Mouse (Mus musculus) liver, embryonic 13.5 days (tissue): ENCODE measurements around the gene Heatr9. TPM values are rescaled to one million over a fixed set of nuclear protein-coding genes. Genes with fewer than 3 reads are reported as not detected.
A peak's percentile ranks its signal among the peaks of the same experiment; 100 is the strongest.

Source experiments
- ATAC-seq: fragments of 200-750 bp; cut with Nextera tagmentation; 2 replicates; pipeline ENCODE4 v1.8.0; 2017; ENCODE audit warnings: low read depth, mild to moderate bottlenecking, moderate number of reproducible peaks, moderate library complexity
- DNase-seq: peaks from one replicate; pipeline ENCODE4 v3.0.0; 2022
- H3K27ac ChIP-seq: fragments of 300-500 bp; sonication (generic); 2 replicates; pipeline ENCODE4 v1.5.1; 2015; ENCODE audit warnings: moderate library complexity, mild to moderate bottlenecking, inconsistent platforms
- H3K27me3 ChIP-seq: fragments of 300-500 bp; sonication (generic); 2 replicates; pipeline ENCODE4 v1.6.1; 2015; ENCODE audit warnings: mild to moderate bottlenecking, inconsistent platforms
- H3K36me3 ChIP-seq: fragments of 300-500 bp; sonication (generic); 2 replicates; pipeline ENCODE4 v1.6.1; 2015; ENCODE audit warnings: mild to moderate bottlenecking, inconsistent platforms
- H3K4me1 ChIP-seq: fragments of 300-500 bp; sonication (generic); replicated peaks from 2 replicates; pipeline ENCODE4 v1.6.1; 2015; ENCODE audit warnings: inconsistent platforms
- H3K4me2 ChIP-seq: fragments of 300-500 bp; sonication (generic); 2 replicates; pipeline ENCODE4 v1.6.1; 2015; ENCODE audit warnings: inconsistent platforms, mild to moderate bottlenecking, moderate library complexity
- H3K4me3 ChIP-seq: fragments of 300-500 bp; sonication (generic); replicated peaks from 2 replicates; pipeline ENCODE4 v1.5.1; 2015; ENCODE audit warnings: mild to moderate bottlenecking, inconsistent platforms
- H3K9ac ChIP-seq: fragments of 300-500 bp; sonication (generic); 2 replicates; pipeline ENCODE4 v1.6.1; 2015; ENCODE audit warnings: mild to moderate bottlenecking, inconsistent platforms
- H3K9me3 ChIP-seq: fragments of 300-500 bp; sonication (generic); replicated peaks from 2 replicates; pipeline ENCODE4 v1.6.1; 2016; ENCODE audit warnings: inconsistent platforms
- WGBS: fragments of 180-500 bp; shearing (Covaris S2); methylation state at CpG from one replicate; pipeline ENCODE4 v1.1.7; 2015; ENCODE audit not compliant: insufficient replicate concordance; 5-methylcytosine and 5-hydroxymethylcytosine counted together
- polyA plus RNA-seq: library from polyadenylated mRNA; unstranded; fragments of >200 nt; fragmentation: Nextera tagmentation; extraction: Ambion mirVana; gene quantifications from 2 replicates; pipeline ENCODE4 v1.2.1, GENCODE M21; 2015

Heatr9 gene
- polyA plus RNA-seq, 1 experiment from 2014 or later, result not detected

- no peak for ATAC-seq
- WGBS, result 67% methylated on average over 12 of the region's 12 CpGs
- Histone ChIP-seq H3K9ac (no peak overlapping the region), H3K27ac (no peak overlapping the region), H3K4me3 (no peak overlapping the region), H3K9me3 (no peaks in the 10 kb centered on the region), H3K4me1 (no peaks in the 10 kb centered on the region), H3K4me2 (no peak overlapping the region), H3K36me3 (no peaks in the 10 kb centered on the region), H3K27me3 (no peaks in the 10 kb centered on the region)
- DNase-seq, result no peak
Observed at GRCm38 (mm10) chr11:83529024-83529423, 7.0 kb upstream of the Heatr9 start.

- no peak for DNase-seq
- H3K9me3 ChIP-seq, result no peaks in the 10 kb centered on the region
- H3K4me3 ChIP-seq, result no peak overlapping the region
- ATAC-seq, result no peak
- no peaks in the 10 kb centered on the region for H3K4me1 ChIP-seq
- H3K27ac ChIP-seq, result no peak overlapping the region
- 63% methylated on average over 6 of the region's 6 CpGs for WGBS
- H3K4me2 ChIP-seq, result no peak overlapping the region
- H3K27me3 ChIP-seq, result no peaks in the 10 kb centered on the region
- H3K36me3 ChIP-seq, result no peaks in the 10 kb centered on the region
- no peak overlapping the region for H3K9ac ChIP-seq
Observed at GRCm38 (mm10) chr11:83518371-83518770, 3.6 kb downstream of the Heatr9 start.

DNA sequence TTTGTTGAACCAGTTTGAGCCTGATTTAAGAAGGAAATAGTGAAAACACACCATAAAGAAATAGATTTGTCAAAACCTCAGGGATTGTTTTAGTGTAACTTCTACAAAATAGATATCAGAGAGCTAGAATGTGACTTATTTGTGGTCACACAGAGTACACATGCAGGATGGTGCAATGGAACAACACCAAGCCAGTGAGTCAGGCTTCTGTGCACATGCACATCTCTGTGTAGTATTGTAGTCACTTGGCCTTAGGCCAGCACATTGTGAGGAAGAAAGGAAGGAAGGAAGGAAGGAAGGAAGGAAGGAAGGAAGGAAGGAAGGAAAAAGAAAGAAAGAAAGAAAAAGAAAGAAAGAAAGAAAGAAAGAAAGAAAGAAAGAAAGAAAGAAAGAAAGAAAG is 4.8 kb downstream of the Heatr9 start:
- H3K4me2 ChIP-seq, result no peak overlapping the region
- H3K9me3 ChIP-seq, result no peaks in the 10 kb centered on the region
- H3K27ac ChIP-seq, result no peak overlapping the region
- no peaks in the 10 kb centered on the region for H3K36me3 ChIP-seq
- ATAC-seq (no peak), DNase-seq (no peak)
- H3K4me1 ChIP-seq, result no peaks in the 10 kb centered on the region
- no peaks in the 10 kb centered on the region for H3K27me3 ChIP-seq
- no peak overlapping the region for H3K9ac ChIP-seq
- no peak overlapping the region for H3K4me3 ChIP-seq

GRCm38 (mm10) chr11:83509521-83509920 is 12.5 kb downstream of the Heatr9 start:
- no peak overlapping the region for H3K9ac ChIP-seq
- no peaks in the 10 kb centered on the region for H3K9me3 ChIP-seq
- ATAC-seq, result no peak
- H3K36me3 ChIP-seq, result peaks cover 27% of the 10 kb centered on the region
- H3K4me2 ChIP-seq, result no peak overlapping the region
- DNase-seq, result no peak
- H3K27me3 ChIP-seq, result no peaks in the 10 kb centered on the region
- no peak overlapping the region for H3K27ac ChIP-seq
- H3K4me1 ChIP-seq, result no peaks in the 10 kb centered on the region
- H3K4me3 ChIP-seq, result no peak overlapping the region

DNA sequence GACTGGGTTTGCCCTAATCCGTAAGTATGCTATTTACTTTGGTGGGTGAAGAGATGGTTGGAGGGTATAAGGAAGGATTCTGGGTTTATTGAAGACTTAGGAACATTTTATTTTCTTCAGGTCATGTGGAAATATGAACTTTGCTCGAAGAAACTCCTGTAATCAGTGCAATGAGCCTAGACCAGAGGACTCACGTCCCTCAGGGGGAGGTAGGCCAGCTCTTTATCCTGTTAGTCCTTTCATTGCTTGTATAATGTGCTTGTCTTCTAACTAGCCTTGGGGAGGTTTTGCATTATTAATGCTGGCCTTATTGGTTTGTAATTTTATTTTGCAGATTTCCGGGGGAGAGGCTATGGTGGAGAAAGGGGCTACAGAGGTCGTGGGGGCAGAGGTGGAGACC is 17.7 kb downstream of the Heatr9 start:
- ATAC-seq (no peak), DNase-seq (no peak)
- H3K27ac ChIP-seq, result no peak overlapping the region
- H3K36me3 ChIP-seq, result peaks cover 61% of the 10 kb centered on the region
- no peak overlapping the region for H3K4me2 ChIP-seq
- 89% methylated on average over 5 of the region's 5 CpGs for WGBS
- H3K9me3 ChIP-seq, result no peaks in the 10 kb centered on the region
- no peaks in the 10 kb centered on the region for H3K4me1 ChIP-seq
- H3K27me3 ChIP-seq, result no peaks in the 10 kb centered on the region
- H3K4me3 ChIP-seq, result no peak overlapping the region
- no peak overlapping the region for H3K9ac ChIP-seq

DNA sequence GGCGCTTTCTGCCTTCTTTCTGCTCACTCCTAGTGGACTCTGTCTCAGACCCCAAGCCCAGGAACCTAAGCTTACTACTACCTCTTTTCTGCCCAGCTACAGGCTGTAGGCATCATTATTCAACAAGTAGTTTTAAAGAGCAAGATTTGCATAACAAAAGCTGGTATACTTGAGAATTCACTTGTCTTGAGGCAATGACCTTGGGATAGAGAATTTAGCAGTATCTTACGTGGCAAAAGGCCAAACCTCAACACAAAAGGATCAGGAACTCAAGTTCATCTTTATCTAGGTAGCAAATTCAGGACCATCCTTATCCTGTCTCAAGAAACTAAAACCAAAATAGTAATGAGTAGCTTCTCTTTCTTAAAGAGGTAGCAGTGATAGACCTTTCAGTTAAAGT is 26.4 kb downstream of the Heatr9 start:
- Histone ChIP-seq H3K36me3 (peaks cover 39% of the 10 kb centered on the region), H3K4me1 (no peaks in the 10 kb centered on the region), H3K4me3 (no peak overlapping the region), H3K27ac (no peak overlapping the region), H3K9me3 (no peaks in the 10 kb centered on the region), H3K4me2 (no peak overlapping the region), H3K27me3 (no peaks in the 10 kb centered on the region), H3K9ac (no peak overlapping the region)
- ATAC-seq, result no peak
- 82% methylated on average over 2 of the region's 2 CpGs for WGBS
- DNase-seq, result no peak

- whole genome bisulfite sequencing, result 69% methylated on average over 4 of the region's 4 CpGs
- H3K27ac ChIP-seq, result no peak overlapping the region
- peaks cover 45% of the 10 kb centered on the region for H3K36me3 ChIP-seq
- no peaks in the 10 kb centered on the region for H3K4me1 ChIP-seq
- DNase-seq (no peak), ATAC-seq (no peak)
- no peaks in the 10 kb centered on the region for H3K9me3 ChIP-seq
- H3K27me3 ChIP-seq, result no peaks in the 10 kb centered on the region
- no peak overlapping the region for H3K9ac ChIP-seq
- H3K4me2 ChIP-seq, result no peak overlapping the region
- no peak overlapping the region for H3K4me3 ChIP-seq
Observed at GRCm38 (mm10) chr11:83491488-83491887, 30.5 kb downstream of the Heatr9 start.

- peak; percentile 38 for DNase-seq
- Histone ChIP-seq H3K9me3 (no peaks in the 10 kb centered on the region), H3K36me3 (peaks cover 19% of the 10 kb centered on the region), H3K4me3 (peak overlapping the region; percentile 85), H3K4me2 (peak overlapping the region; percentile 84), H3K27me3 (peaks cover 2% of the 10 kb centered on the region; the same call in 1 of the 2 replicates), H3K27ac (peak overlapping the region; percentile 80), H3K4me1 (peaks cover 27% of the 10 kb centered on the region), H3K9ac (peak overlapping the region; percentile 91)
- WGBS, result under 1% methylated on average over 39 of the region's 52 CpGs
- peak; percentile 64 for ATAC-seq
Observed at GRCm38 (mm10) chr11:83473235-83474016, 48.5 kb downstream of the Heatr9 start.

DNA sequence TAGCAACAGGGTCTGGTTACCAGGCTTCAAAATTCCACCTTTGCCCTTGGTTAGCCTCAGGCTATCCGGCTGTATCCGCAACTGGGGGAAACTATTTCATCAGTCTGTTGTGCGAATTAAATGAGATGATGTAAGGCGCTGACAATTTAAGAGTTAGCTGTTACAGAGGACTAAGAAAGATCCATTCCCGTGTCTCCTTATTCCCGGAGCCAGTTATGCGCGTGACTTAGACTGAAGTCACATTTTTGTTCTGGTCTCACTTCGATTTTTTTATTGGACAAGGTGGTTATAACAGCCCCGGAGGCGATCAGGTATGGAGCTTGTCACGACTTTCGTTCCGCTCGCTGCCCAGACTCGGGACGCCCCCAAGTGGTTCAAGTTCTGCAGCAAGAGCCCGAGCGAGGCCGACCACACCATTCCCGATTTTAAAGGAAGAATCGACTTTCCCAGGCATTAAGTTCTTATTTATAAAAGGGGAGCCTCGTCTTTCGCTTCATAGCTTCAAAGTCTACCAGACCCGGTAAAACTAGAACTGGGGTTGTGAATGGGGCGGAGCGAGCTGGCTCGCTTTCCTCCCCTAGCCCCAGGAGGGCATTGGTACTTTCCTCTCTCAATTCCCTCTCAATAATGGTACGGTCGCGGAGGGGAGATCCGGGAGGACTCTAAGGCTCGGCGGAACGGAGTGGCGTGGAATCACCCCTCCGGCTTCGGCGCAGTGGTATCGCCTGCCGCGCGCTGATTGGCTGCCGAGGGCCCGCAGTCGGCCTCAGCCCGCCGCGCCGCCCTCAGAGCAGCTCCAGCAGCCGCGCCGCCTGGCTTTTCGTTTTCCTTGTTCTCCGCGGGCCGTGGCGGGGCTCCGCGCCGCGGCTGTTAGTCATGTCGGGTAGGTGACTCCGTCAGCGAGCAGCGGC is 49.4 kb downstream of the Heatr9 start, which contains the start of gene Taf15:
Gene Taf15, plus strand, starts transcription at position 763 of the 911 bp plus-strand sequence.
- WGBS, result 1% methylated on average over 66 of the region's 66 CpGs
- DNase-seq, result peak; percentile 97

DNA sequence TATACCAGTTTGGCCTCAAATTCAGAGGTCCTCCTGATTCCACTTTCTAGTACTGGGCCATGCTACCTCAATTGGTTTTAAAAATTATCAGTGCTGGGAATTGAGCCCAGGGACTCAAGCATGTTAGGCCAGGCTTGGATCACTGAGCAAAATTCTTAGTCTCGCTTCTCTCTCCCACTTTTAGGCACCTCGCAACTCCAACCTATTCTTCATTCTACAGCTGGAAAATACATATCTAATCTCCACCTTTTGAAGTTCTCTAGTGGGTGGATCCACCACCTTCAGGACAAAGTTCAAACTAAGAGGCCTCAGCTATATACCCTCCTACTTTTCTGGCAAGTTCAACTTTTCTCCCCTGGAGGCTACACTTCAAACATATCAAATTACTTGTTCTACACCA is 50.2 kb downstream of the Heatr9 start:
- H3K4me3 ChIP-seq, result peak overlapping the region; percentile 85
- H3K4me2 ChIP-seq, result peak overlapping the region; percentile 67
- WGBS, result 73% methylated on average over 2 of the region's 2 CpGs
- H3K27ac ChIP-seq, result no peak overlapping the region
- H3K9ac ChIP-seq, result peak overlapping the region; percentile 67
- ATAC-seq, result no peak
- no peaks in the 10 kb centered on the region for H3K9me3 ChIP-seq
- peaks cover 10% of the 10 kb centered on the region for H3K36me3 ChIP-seq
- DNase-seq, result no peak
- peaks cover 5% of the 10 kb centered on the region; the same call in 1 of the 2 replicates for H3K27me3 ChIP-seq
- peaks cover 27% of the 10 kb centered on the region for H3K4me1 ChIP-seq

More for the DNA sequence above, 49.4 kb downstream of the Heatr9 start, which contains the start of gene Taf15:
- Histone ChIP-seq H3K4me3 (peak within 1 kb of the TSS; percentile 85), H3K4me1 (peaks cover 27% of the 10 kb centered on the region), H3K9ac (peak within 1 kb of the TSS; percentile 91), H3K4me2 (peak within 1 kb of the TSS; percentile 84), H3K9me3 (no peaks in the 10 kb centered on the region), H3K27me3 (peaks cover 2% of the 10 kb centered on the region; the same call in 1 of the 2 replicates), H3K36me3 (peaks cover 15% of the 10 kb centered on the region), H3K27ac (peak within 1 kb of the TSS; percentile 80)
- peak; percentile 96 for ATAC-seq

- Histone ChIP-seq H3K27ac (no peak overlapping the region), H3K9ac (no peak overlapping the region), H3K4me3 (no peak overlapping the region), H3K9me3 (no peaks in the 10 kb centered on the region), H3K36me3 (no peaks in the 10 kb centered on the region), H3K4me1 (peaks cover 10% of the 10 kb centered on the region), H3K27me3 (peaks cover 26% of the 10 kb centered on the region), H3K4me2 (no peak overlapping the region)
- DNase-seq (no peak), ATAC-seq (no peak)
- 78% methylated on average over 3 of the region's 3 CpGs for WGBS
Observed at GRCm38 (mm10) chr11:83468765-83469164, 53.2 kb downstream of the Heatr9 start.
